Mouse (Mus musculus) bone marrow, adult 2 months (tissue): Measurements from ENCODE around the gene Tbx3. TPM values are rescaled to one million over a fixed set of nuclear protein-coding genes. Genes with fewer than 3 reads are reported as not detected.

ENCODE experiments used
- H3K27ac ChIP-seq: fragments of 200-500 bp; 2 replicates; pipeline ENCODE4 v1.5.1; 2012; ENCODE audit warnings: low read depth, mild to moderate bottlenecking, control low read depth, inconsistent platforms, low read length; ENCODE audit not compliant: control insufficient read depth, poor library complexity, insufficient read depth
- H3K4me1 ChIP-seq: fragments of 200-500 bp; 2 replicates; pipeline ENCODE4 v1.6.1; 2011; ENCODE audit warnings: low read length; ENCODE audit not compliant: control insufficient read depth, insufficient read depth
- H3K4me3 ChIP-seq: fragments of 200-500 bp; replicated peaks from 2 replicates; pipeline ENCODE3; 2011; ENCODE audit warnings: mild to moderate bottlenecking, low read depth, low read length, control low read depth; ENCODE audit not compliant: control insufficient read depth
- CTCF ChIP-seq: fragments of 200-500 bp; IDR thresholded peaks from 2 replicates; pipeline ENCODE4 v1.5.1; 2011; ENCODE audit warnings: low read length, control low read depth; ENCODE audit not compliant: control insufficient read depth, insufficient read depth
- POLR2A ChIP-seq: fragments of 200-500 bp; IDR thresholded peaks from 2 replicates; pipeline ENCODE4 v1.6.1; 2011; ENCODE audit warnings: low read depth, mild to moderate bottlenecking, control low read depth, low read length, borderline replicate concordance; ENCODE audit not compliant: control insufficient read depth
- WGBS: fragments of 180-500 bp; shearing (Covaris S2); methylation state at CpG from one replicate; pipeline ENCODE4 v1.1.7; 2018; 5-methylcytosine and 5-hydroxymethylcytosine counted together
- polyA plus RNA-seq: library from polyadenylated mRNA; stranded (reverse); fragments of >200 nt; gene quantifications from 2 replicates; pipeline ENCODE4 v1.2.4, GENCODE M21; 2011; ENCODE audit warnings: low replicate concordance; ENCODE audit not compliant: missing spikeins, insufficient read depth, insufficient read length

Gene Tbx3
- polyA plus RNA-seq, 1 experiment = 3.2 TPM

GRCm38 (mm10) chr5:119692425-119692824, 22.0 kb downstream of the Tbx3 start:
- Histone ChIP-seq H3K4me3 (no peak overlapping the region), H3K4me1 (no peaks in the 10 kb centered on the region), H3K27ac (no peak overlapping the region)
- TF ChIP-seq POLR2A = no peak
- TF ChIP-seq CTCF = no peak
- WGBS = 33% methylated on average over 6 of the region's 6 CpGs

GRCm38 (mm10) chr5:119694914-119695313, 24.4 kb downstream of the Tbx3 start:
- TF ChIP-seq CTCF = no peak
- no peak for TF ChIP-seq POLR2A
- H3K4me3 ChIP-seq = no peak overlapping the region
- WGBS = 54% methylated on average over 8 of the region's 8 CpGs
- no peak overlapping the region for H3K27ac ChIP-seq
- no peaks in the 10 kb centered on the region for H3K4me1 ChIP-seq

- H3K4me3 ChIP-seq = no peak overlapping the region
- TF ChIP-seq POLR2A (no peak), CTCF (no peak)
- H3K27ac ChIP-seq = no peak overlapping the region
- H3K4me1 ChIP-seq = no peaks in the 10 kb centered on the region; the same call in 1 of the 2 replicates
- 54% methylated on average over 1 of the region's 1 CpGs for WGBS
These were observed 32.6 kb downstream of the Tbx3 start for GRCm38 (mm10) chr5:119703031-119703430.

GRCm38 (mm10) chr5:119704900-119705299, 34.4 kb downstream of the Tbx3 start:
- H3K4me1 ChIP-seq = no peaks in the 10 kb centered on the region; the same call in 1 of the 2 replicates
- 66% methylated on average over 7 of the region's 7 CpGs for WGBS
- TF ChIP-seq CTCF (0 out of 2 replicates have a peak, but pooled peaks have one; percentile 4), POLR2A (no peak)
- no peak overlapping the region for H3K27ac ChIP-seq
- H3K4me3 ChIP-seq = no peak overlapping the region

GRCm38 (mm10) chr5:119706467-119706866, 36.0 kb downstream of the Tbx3 start:
- no peaks in the 10 kb centered on the region for H3K4me1 ChIP-seq
- WGBS = 5% methylated on average over 17 of the region's 17 CpGs

GRCm38 (mm10) chr5:119708850-119709585, 38.5 kb downstream of the Tbx3 start:
- TF ChIP-seq POLR2A = no peak
- TF ChIP-seq CTCF = 0 out of 2 replicates have a peak, but pooled peaks have one; percentile 16
- Histone ChIP-seq H3K4me1 (no peaks in the 10 kb centered on the region), H3K4me3 (no peak overlapping the region), H3K27ac (no peak overlapping the region)
- WGBS = 84% methylated on average over 14 of the region's 14 CpGs

More at GRCm38 (mm10) chr5:119706467-119706866, 36.0 kb downstream of the Tbx3 start:
- TF ChIP-seq POLR2A (no peak), CTCF (no peak)
- Histone ChIP-seq H3K4me3 (no peak overlapping the region), H3K27ac (no peak overlapping the region)

GRCm38 (mm10) chr5:119709826-119710559, 39.5 kb downstream of the Tbx3 start:
- Histone ChIP-seq H3K4me3 (no peak overlapping the region), H3K27ac (no peak overlapping the region), H3K4me1 (no peaks in the 10 kb centered on the region)
- 68% methylated on average over 18 of the region's 18 CpGs for WGBS
- TF ChIP-seq CTCF (no peak), POLR2A (no peak)

- H3K4me1 ChIP-seq = no peaks in the 10 kb centered on the region
- TF ChIP-seq CTCF (no peak), POLR2A (no peak)
- H3K4me3 ChIP-seq = no peak overlapping the region
- H3K27ac ChIP-seq = no peak overlapping the region
- WGBS = 72% methylated on average over 7 of the region's 7 CpGs
These were observed 40.3 kb downstream of the Tbx3 start for GRCm38 (mm10) chr5:119710756-119711155.
